Mouse (Mus musculus) thymus, postnatal 25 days (tissue): Measurements from ENCODE around the gene C530008M17Rik.

Experiments
- DNase-seq: peaks from one replicate; pipeline ENCODE4 v3.0.0; 2022

The C530008M17Rik gene

GRCm38 (mm10) chr5:76665421-76665820 is 9.1 kb downstream of the C530008M17Rik start:
- no peak for DNase-seq

DNA sequence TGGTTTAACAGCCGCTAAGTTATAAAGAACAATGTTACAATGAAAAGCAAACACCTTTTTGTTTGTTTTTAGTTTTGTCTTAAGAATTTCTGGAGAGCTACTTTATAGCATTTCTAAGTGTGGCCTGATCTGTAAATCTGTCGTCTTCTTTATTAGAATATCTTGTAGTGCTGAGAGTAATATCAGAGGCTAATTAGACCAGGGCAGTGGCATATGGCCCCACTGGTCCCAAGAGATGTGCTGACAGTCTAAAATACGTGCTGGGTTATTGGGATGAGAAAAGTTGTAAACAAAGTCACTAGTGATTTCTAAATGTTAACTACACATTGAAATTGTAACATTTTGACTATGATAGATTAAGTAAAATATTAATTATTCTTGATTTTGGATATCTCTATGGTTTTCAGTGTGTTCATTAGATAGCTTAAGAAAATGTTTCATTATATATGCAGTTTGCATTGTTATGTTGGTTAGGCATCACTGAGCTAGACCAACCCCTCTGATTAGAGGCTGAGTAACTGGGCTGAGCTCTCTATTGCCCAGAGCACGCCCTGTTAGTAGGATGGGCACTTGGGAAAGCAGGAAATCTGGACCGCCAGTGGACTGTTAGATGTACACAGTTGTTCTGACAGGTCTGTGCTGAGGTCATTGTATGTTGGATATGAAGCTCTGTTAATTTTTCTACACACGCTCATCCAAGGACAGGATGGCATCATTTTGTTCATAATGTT is 9.9 kb downstream of the C530008M17Rik start:
- DNase-seq: no peak

DNA sequence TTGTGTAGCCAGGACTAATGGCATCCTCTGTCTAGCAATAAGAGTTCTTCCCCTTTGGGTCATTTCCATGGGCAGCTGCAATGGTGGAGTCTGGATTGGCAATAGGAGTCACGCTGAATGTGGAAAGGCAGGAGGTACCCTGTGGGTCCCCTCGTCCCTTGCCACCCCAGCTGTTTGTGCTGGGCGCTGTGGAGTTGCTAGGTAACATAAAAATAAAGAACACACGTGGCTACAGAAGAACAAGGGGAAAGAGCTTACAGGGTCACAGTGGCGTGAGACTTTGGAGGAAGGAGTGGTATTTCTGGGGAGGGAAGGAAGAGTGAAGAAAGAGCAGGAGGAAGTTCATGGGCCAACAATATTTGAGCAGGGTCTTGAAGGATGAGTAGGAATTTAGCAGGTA is 11.8 kb downstream of the C530008M17Rik start:
- DNase-seq: no peak

DNA sequence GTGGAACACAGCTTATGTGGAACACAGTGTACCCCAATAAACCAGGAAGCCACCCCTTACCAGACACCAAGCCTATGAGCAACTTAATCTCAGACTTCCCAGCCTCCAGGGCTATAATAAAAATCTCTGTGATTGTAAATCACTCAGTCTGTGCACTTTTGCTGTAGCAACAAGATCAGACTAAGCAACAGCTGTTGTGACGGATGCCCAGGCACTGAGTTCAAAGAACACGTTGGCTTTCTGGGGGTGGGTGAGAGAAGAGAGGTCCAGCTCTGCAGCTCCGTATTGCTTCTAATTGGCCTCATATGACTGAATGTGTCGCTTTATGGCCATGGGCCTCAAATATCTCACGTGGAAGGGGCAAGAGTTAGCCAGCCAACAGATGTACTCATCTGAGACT is 12.2 kb downstream of the C530008M17Rik start:
- no peak for DNase-seq

DNA sequence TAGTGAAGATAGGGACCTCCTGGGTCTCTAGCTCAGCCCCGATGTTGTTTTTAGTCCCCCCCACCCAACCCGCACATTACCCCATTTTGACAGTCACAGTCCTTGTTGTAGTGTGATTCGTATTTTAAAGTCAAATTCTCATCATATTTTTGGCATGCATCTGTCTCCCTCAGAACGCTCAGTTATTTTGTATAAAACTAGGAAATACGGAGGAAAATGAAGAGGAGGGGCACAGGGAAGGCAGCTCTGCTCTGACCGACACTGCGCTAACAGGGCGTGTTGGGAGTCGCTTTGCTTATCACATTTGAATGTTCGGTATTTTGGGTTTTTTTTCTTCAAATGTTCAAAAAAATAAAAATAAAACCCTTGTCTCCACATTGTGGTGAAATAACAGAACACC is 13.9 kb downstream of the C530008M17Rik start:
- no peak for DNase-seq

DNA sequence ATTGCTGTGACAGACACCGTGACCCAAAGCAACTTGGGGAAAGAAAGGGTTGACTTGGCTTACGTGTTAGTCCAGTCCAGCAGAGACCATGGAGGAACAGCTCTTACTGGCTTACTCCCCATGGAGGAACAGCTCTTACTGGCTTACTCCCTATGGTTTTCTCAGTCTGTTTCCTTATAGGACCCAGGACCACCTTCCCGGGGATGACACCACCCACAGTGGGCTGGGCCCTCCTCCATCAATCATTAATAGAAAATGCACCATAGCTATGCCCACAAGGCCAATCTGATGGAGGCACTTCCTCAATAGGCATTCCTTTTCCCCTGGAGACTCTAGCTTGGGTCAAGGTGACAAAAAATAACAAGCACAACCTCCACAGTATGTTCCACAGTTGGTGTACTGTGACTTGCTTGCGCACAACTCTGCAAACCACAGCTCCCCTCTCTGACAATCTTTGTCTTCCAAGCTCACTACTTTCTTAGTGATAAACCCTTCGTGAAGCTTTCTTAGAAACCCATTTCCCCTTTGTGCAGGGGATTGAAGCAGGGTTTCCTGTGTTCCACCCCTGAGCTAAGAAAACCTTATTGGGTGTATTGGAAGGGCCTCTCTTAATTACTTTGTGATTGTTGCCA is 17.8 kb downstream of the C530008M17Rik start:
- no peak for DNase-seq

DNA sequence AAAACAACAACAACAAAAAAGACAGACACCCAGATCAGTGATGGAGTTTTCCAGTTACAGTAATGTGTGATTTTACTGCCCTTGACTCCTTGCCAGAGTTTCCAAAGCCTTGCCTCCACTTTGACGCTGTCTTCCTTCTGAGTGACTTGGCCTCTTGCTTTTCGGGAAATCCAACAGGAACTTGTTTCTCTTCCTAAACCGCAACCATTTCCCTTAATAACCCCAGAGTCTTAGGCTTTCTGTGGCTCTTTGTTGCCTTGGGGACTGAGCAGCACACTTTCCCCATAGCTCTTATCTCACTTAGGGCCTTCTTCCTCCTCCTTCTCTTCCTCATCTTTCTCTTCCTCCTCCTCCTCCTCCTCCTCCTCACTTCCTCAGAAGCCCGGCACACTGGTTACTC is 19.1 kb downstream of the C530008M17Rik start:
- no peak for DNase-seq

GRCm38 (mm10) chr5:76680959-76681358 is 24.6 kb downstream of the C530008M17Rik start:
- no peak for DNase-seq

GRCm38 (mm10) chr5:76681895-76682656 is 25.8 kb downstream of the C530008M17Rik start:
- no peak for DNase-seq

DNA sequence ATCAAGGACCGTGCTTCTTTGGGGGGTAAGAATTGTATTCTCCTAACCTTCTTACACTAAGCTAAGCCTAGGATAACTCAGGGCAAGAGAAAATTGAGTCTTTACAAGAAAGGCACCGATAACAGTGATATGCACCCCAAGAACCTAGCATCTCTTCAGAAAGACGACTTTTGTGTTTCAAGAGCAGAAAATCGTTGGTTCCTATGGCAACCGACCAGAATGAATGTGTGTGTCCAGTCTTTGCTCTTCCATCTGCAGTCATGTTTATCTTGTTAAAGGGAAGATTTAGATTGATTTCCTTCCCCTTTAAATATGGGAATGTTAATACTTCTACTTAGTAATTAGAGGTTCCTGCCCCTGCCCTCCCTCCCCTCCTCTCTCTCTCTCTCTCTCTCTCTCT is 27.1 kb downstream of the C530008M17Rik start:
- DNase-seq: no peak

DNA sequence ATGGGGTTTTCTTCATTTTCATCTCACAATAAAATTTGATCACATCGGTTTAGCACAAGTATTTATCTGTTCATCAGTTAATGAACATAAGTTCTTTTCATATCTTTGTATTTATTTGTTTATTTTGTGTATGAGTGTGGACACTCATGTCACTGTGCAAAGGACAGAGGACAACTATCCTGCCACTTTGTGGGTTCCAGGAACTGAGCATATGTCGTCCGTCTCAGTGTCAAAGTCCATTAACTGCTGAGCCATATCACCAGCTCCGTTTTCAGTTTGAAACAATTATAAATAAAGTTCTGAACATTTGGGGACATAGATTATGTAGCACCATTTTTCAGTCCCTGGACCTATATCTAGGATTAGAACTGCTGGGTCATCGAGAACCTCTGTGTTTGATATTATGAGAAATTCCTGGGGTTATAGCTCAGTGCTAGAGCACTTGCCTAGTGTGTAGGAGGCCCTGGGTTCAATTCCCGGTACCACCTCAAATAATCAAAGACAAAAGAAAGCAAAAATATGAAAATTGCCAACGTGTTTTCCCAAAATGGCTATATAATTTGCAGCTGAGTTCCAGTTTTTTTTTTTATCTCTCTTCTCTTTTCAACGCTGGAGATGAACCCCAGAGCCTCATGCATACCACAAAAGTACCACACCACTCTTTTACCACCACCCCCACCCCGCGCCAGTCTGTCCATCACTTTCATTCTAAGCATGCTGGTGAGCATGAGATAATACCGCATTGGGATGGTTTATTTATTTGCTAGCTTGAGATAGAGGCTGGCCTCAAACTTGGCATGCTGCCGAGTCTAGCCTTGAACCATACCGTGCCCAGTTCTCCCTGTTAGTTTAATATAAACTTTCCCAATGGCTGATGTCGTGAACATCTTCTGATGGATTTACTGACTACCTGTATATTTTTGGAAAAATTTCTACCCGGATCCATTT is 28.6 kb downstream of the C530008M17Rik start:
- no peak for DNase-seq

- no peak for DNase-seq
Measured at GRCm38 (mm10) chr5:76687961-76688600, 31.8 kb downstream of the C530008M17Rik start.

- no peak for DNase-seq
Measured at GRCm38 (mm10) chr5:76688643-76689042, 32.3 kb downstream of the C530008M17Rik start.

DNA sequence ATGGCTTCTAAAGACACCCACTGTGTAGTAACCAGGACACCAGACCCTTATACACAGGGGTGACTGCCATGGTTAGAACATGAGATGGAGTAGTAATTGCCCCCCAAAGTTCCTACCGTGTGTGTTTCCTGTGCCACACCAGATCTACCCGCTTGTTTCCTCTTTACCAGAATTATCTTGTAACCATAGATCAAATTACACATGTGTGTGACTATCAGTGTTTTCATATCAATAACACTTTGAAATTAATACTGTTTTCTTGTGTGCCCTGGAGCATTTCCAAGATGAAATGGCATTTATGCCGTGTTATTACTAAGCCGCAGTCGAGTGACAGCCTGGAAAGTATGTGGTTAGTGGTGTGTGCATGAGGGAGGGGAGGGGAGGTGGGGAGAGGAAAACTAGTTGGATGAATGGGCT is 33.9 kb downstream of the C530008M17Rik start:
- DNase-seq: no peak

DNA sequence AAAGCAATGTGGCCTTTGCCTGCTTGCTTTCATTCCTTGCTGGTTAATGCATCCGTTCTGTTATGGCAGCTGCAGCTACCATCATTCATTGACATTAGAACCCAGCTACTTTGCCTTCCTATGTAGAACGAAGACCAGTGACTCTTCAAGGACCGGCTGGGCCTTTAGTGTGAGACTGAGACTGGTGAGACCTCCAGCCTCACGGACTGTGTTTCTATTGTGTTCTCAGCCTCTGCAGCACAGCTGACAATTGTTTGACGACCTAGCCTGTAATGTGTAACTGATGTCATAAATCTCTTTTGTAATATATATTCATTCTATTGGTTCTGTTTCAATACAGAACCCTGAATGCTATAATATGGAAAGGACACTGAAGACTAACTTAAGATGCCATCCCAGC is 34.9 kb downstream of the C530008M17Rik start:
- no peak for DNase-seq

GRCm38 (mm10) chr5:76691706-76692424 is 35.6 kb downstream of the C530008M17Rik start:
- no peak for DNase-seq

DNA sequence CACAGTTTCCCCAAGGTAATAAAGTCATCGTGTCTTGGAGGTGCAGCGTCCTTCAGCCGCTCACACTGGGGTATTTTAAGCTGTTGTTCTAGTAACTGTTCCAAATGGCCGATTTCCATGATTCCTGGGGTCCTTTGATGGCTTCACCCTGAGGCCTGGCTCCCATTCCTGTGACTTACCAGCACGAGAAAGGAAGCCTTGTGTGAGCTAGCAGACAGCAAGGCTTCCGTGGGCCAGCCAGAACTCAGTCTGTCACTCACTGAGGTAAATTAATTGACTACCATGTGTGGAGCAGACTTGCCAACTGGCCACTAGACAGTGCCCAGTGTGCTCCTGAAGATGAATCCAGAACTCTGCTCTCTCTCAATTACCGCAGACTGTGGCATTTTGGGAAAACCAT is 41.2 kb downstream of the C530008M17Rik start:
- no peak for DNase-seq

- no peak for DNase-seq
Measured at GRCm38 (mm10) chr5:76698187-76698586, 41.9 kb downstream of the C530008M17Rik start.

- no peak for DNase-seq
Measured at GRCm38 (mm10) chr5:76701127-76701853, 45.0 kb downstream of the C530008M17Rik start.

GRCm38 (mm10) chr5:76702104-76702503 is 45.8 kb downstream of the C530008M17Rik start:
- no peak for DNase-seq

DNA sequence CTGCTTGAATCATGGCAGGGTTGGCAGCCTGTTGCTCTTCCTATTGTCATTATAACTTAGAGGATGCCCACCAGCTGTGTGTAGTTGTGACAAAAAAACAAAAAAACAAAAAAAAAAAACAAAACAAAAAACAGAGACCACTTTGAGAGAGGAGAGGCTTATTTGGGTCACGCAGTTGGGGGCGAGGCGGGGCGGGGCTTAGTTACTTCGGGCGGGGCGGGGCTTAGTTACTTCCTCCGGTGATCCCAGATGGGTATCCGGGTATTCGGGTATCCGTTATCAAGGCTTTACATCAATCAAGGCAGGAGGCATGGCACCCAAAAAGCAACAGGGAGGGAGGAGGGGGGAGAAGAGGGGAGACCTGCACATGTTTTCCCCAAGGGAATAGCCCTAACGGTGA is 46.3 kb downstream of the C530008M17Rik start:
- DNase-seq: no peak
